Mouse (Mus musculus) lung, embryonic 14.5 days (tissue): ENCODE results near the gene Cntd1. TPM values are rescaled to one million over a fixed set of nuclear protein-coding genes. Genes with fewer than 3 reads are reported as not detected.

Experiments used
- ATAC-seq: fragments of 200-750 bp; cut with Nextera tagmentation; 2 replicates; pipeline ENCODE4 v1.8.0; 2017; ENCODE audit warnings: mild to moderate bottlenecking, moderate TSS enrichment, moderate library complexity; ENCODE audit not compliant: insufficient read depth
- DNase-seq: peaks from one replicate; pipeline ENCODE4 v3.0.0-alpha.2; 2015
- H3K27ac ChIP-seq: fragments of 300-500 bp; sonication (generic); 2 replicates; pipeline ENCODE4 v1.5.1; 2014; ENCODE audit warnings: low read depth, mild to moderate bottlenecking, moderate library complexity
- H3K27me3 ChIP-seq: fragments of 300-500 bp; sonication (generic); 2 replicates; pipeline ENCODE4 v1.6.1; 2014; ENCODE audit warnings: low read length, control low read depth; ENCODE audit not compliant: insufficient read depth
- H3K36me3 ChIP-seq: fragments of 300-500 bp; sonication (generic); 2 replicates; pipeline ENCODE4 v1.6.1; 2014; ENCODE audit warnings: control low read depth; ENCODE audit not compliant: insufficient read depth
- H3K4me1 ChIP-seq: fragments of 300-500 bp; sonication (generic); 2 replicates; pipeline ENCODE4 v1.6.1; 2014; ENCODE audit warnings: antibody characterized with exemption, control low read depth; ENCODE audit not compliant: insufficient read depth
- H3K4me2 ChIP-seq: fragments of 300-500 bp; sonication (generic); 2 replicates; pipeline ENCODE4 v1.6.1; 2014; ENCODE audit warnings: mild to moderate bottlenecking
- H3K4me3 ChIP-seq: fragments of 300-500 bp; sonication (generic); 2 replicates; pipeline ENCODE4 v1.5.1; 2014; ENCODE audit warnings: low read depth, low read length
- H3K9ac ChIP-seq: fragments of 300-500 bp; sonication (generic); 2 replicates; pipeline ENCODE4 v1.6.1; 2014
- H3K9me3 ChIP-seq: fragments of 300-500 bp; sonication (generic); 2 replicates; pipeline ENCODE4 v1.6.1; 2016; ENCODE audit warnings: low read depth, low read length, control low read depth
- CTCF ChIP-seq: IDR thresholded peaks from 2 replicates; pipeline ENCODE4 v1.5.1; 2016; ENCODE audit warnings: antibody characterized with exemption, low read depth
- WGBS: fragments of 180-500 bp; shearing (Covaris S2); extraction: QIAGEN DNeasy Blood & Tissue Kit; methylation state at CpG from one replicate; pipeline ENCODE4 v1.1.7; 2014; 5-methylcytosine and 5-hydroxymethylcytosine counted together
- polyA plus RNA-seq: library from polyadenylated mRNA; unstranded; fragments of >200 nt; fragmentation: Nextera tagmentation; extraction: Ambion mirVana; gene quantifications from 2 replicates; pipeline ENCODE4 v1.2.1, GENCODE M21; 2014

Gene Cntd1
- polyA plus RNA-seq, 1 experiment from 2014 or later, result 1.0 TPM

DNA sequence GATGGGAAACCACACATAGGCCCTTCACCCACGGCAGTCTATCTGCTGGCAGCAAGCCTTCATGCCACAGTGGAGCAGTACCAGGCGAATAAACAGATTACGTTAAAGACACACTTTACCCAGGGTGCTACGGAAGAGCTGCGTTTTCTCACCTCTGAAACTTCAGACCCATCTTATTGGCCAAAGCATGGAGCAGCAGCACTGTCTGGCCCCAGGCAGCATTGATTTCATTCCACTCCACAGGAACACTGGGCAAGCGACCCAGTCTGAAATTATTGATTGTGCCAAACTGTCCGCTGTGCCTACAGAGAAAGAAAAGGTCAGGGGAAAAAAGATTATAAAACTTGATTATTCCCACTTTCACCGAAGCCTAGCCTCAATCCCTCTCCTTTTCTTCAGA is 12.4 kb downstream of the Cntd1 start:
- no peaks in the 10 kb centered on the region for H3K9me3 ChIP-seq
- no peaks in the 10 kb centered on the region for H3K27me3 ChIP-seq
- no peak overlapping the region for H3K9ac ChIP-seq
- peaks cover 82% of the 10 kb centered on the region for H3K36me3 ChIP-seq
- 92% methylated on average over 8 of the region's 8 CpGs for WGBS
- H3K4me1 ChIP-seq, result no peaks in the 10 kb centered on the region
- DNase-seq (no peak), ATAC-seq (no peak)
- H3K27ac ChIP-seq, result no peak overlapping the region
- no peak for TF ChIP-seq CTCF
- no peak overlapping the region for H3K4me2 ChIP-seq
- H3K4me3 ChIP-seq, result no peak overlapping the region

DNA sequence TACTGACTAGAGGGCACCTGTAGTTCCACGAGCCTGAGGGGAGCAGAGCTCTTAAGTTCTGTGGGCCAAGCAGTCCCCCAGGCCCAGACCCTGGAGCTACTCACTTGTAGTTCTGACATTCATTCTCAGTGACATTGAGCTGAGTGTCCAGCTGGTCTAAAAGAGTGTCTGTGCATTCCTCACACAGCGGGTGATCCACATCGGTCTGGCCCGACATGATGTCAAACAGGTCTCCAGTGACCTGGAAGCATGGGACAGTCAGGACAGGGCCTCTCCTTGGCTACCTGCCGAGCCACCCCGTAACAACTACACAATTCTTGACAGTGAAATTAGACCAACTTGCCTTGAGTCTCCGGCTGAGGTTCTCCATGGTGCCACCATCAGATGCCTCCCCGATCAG is 16.4 kb downstream of the Cntd1 start:
- Histone ChIP-seq H3K9ac (no peak overlapping the region), H3K4me1 (no peaks in the 10 kb centered on the region), H3K4me3 (no peak overlapping the region), H3K36me3 (peaks cover 80% of the 10 kb centered on the region), H3K27ac (no peak overlapping the region), H3K9me3 (no peaks in the 10 kb centered on the region), H3K4me2 (no peak overlapping the region), H3K27me3 (no peaks in the 10 kb centered on the region)
- no peak for DNase-seq
- WGBS, result 94% methylated on average over 8 of the region's 8 CpGs
- ATAC-seq, result no peak
- TF ChIP-seq CTCF, result no peak

DNA sequence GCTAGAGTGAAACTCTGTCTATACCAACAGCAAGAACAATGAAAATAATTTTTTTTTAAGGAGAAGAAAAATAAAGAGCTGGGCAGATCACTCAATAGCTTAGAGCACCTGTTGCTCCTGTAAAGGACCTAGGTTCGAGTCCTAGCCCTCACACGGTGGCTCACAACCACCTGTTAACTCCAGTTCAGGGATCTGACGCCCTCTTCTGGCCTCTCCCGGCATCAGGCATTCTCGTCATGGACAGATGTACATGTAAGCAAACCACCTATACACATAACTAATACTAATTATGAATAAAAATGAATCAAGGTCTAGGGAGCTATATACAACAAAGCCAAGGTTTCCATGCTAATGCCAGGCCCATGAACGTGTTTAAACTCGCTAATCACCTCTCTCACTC is 22.1 kb downstream of the Cntd1 start:
- 0 out of 2 replicates have a peak, but pooled peaks have one; percentile 8 for TF ChIP-seq CTCF
- 67% methylated on average over 7 of the region's 7 CpGs for WGBS
- Histone ChIP-seq H3K27me3 (no peaks in the 10 kb centered on the region), H3K4me3 (peak overlapping the region; percentile 86), H3K9me3 (no peaks in the 10 kb centered on the region), H3K4me1 (peaks cover 5% of the 10 kb centered on the region; the same call in 1 of the 2 replicates), H3K9ac (peak overlapping the region; percentile 85), H3K36me3 (peaks cover 29% of the 10 kb centered on the region), H3K27ac (no peak overlapping the region), H3K4me2 (peak overlapping the region; percentile 99)
- ATAC-seq (no peak), DNase-seq (no peak)

- Histone ChIP-seq H3K4me2 (peak overlapping the region; percentile 99), H3K4me3 (peak overlapping the region; percentile 86), H3K4me1 (peaks cover 5% of the 10 kb centered on the region; the same call in 1 of the 2 replicates), H3K9ac (peak overlapping the region; percentile 85), H3K36me3 (peaks cover 29% of the 10 kb centered on the region), H3K27ac (peak overlapping the region; percentile 65), H3K27me3 (no peaks in the 10 kb centered on the region), H3K9me3 (no peaks in the 10 kb centered on the region)
- 12% methylated on average over 26 of the region's 26 CpGs for WGBS
- no peak for TF ChIP-seq CTCF
- ATAC-seq (0 out of 2 replicates have a peak, but pooled peaks have one; percentile 29), DNase-seq (no peak)
These were observed 22.6 kb downstream of the Cntd1 start for GRCm38 (mm10) chr11:101301299-101302003.

DNA sequence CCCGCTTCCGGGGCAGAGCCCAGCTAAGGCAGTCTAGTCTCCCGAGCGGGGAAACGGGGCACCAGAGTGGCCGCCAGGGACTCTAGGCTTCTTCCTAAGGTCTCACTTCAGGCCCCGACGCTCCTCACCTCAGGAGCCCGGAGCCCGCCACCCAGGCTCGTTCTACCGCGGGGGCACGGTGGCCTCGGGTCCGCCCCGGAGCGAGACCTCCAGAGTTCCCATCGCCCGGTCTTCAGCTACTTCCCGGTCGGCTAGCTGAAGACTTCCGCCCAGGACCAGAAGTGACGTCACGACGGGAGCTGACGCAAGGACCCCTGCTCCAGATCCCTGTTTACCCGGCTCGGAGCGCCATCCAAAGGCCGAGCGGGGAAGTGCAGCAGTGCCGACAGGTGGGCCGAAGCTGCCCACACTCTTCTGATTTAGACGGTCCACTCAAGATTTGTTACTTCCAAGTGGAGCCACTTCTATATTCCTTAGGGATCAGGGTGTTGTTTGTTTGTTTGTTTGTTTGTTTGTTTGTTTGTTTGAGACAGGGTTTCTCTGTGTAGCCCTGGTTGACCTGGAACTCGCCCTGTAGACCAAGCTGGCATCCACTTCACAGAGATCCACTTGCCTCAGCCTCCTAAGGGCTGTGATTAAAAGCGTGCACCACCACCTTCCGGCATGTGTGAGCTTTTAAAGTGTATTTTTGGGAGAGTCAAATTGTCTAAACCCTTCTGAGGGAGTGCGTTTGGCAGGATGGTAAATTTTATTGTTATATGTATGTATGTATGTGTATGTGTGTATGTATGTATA is 23.4 kb downstream of the Cntd1 start, which contains the start of gene Becn1:
TSS of gene Becn1 (minus strand) at position 283 of the 795 bp plus-strand sequence.
- no peaks in the 10 kb centered on the region for H3K27me3 ChIP-seq
- peaks cover 5% of the 10 kb centered on the region; the same call in 1 of the 2 replicates for H3K4me1 ChIP-seq
- no peaks in the 10 kb centered on the region for H3K9me3 ChIP-seq
- peak; percentile 98 for TF ChIP-seq CTCF
- H3K27ac ChIP-seq, result peak within 1 kb of the TSS; percentile 65
- peak; percentile 99 for DNase-seq
- peak; percentile 96 for ATAC-seq
- WGBS, result 6% methylated on average over 39 of the region's 39 CpGs
- peak within 1 kb of the TSS; percentile 86 for H3K4me3 ChIP-seq
- H3K4me2 ChIP-seq, result peak within 1 kb of the TSS; percentile 99
- H3K9ac ChIP-seq, result peak within 1 kb of the TSS; percentile 85
- H3K36me3 ChIP-seq, result peaks cover 23% of the 10 kb centered on the region

DNA sequence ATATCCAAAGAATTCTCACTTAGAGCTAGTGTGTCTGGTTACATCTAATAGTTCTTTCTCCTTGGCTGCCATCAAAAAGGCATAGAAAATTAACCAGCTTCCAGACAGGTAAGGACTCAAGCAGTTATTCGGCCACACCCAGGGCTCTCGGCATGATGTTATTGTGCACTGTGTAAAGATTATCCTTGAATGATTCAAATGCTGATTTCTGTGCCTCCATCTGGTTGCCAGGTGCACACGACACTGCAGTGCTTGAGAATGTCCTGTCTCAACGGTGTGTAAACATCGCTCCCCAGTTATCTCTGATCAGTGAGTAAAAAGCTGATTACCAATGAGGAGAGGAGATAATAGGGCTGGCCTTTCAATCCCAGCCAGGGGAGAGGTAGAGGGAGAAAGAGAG is 28.9 kb downstream of the Cntd1 start:
- Histone ChIP-seq H3K9ac (no peak overlapping the region), H3K4me1 (no peaks in the 10 kb centered on the region), H3K4me3 (no peak overlapping the region), H3K4me2 (no peak overlapping the region), H3K27ac (no peak overlapping the region), H3K27me3 (no peaks in the 10 kb centered on the region), H3K36me3 (no peaks in the 10 kb centered on the region), H3K9me3 (no peaks in the 10 kb centered on the region)
- 19% methylated on average over 5 of the region's 5 CpGs for WGBS
- ATAC-seq (no peak), DNase-seq (no peak)
- no peak for TF ChIP-seq CTCF

- DNase-seq (no peak), ATAC-seq (no peak)
- no peak overlapping the region for H3K4me2 ChIP-seq
- H3K27me3 ChIP-seq, result no peaks in the 10 kb centered on the region
- TF ChIP-seq CTCF, result no peak
- H3K27ac ChIP-seq, result no peak overlapping the region
- WGBS, result 85% methylated on average over 3 of the region's 3 CpGs
- no peaks in the 10 kb centered on the region for H3K9me3 ChIP-seq
- H3K4me3 ChIP-seq, result no peak overlapping the region
- no peak overlapping the region for H3K9ac ChIP-seq
- H3K4me1 ChIP-seq, result no peaks in the 10 kb centered on the region
- H3K36me3 ChIP-seq, result no peaks in the 10 kb centered on the region
These were observed 32.3 kb downstream of the Cntd1 start for GRCm38 (mm10) chr11:101311083-101311482.
